Mouse (Mus musculus) mouse trophoblast stem cell (cell line): ENCODE results near the gene Ptx4.

ENCODE experiments used
- in situ Hi-C, 2 experiments: fragments of 300-500 bp; cut with MseI, MboI; formaldehyde crosslinking; loops; 2 replicates in 1 of 2; 3 replicates in 1 of 2; pipeline ENCODE4 v1.15.1; 2025

Gene Ptx4

GRCm38 (mm10) chr17:25120406-25120805 lies at the start of gene Ptx4:
Ptx4 (plus strand) TSS chr17:25120760.
- in situ Hi-C loops = no loop called here

- in situ Hi-C loops = no loop called here
Observed at GRCm38 (mm10) chr17:25076906-25077305, 43.7 kb upstream of the Ptx4 start.

GRCm38 (mm10) chr17:25077771-25078372 lies 42.7 kb upstream of the Ptx4 start:
- in situ Hi-C loops = no loop called here

GRCm38 (mm10) chr17:25080210-25080609 lies 40.4 kb upstream of the Ptx4 start:
- in situ Hi-C loops = no loop called here

- in situ Hi-C loops = no loop called here
Observed at GRCm38 (mm10) chr17:25080960-25081381, 39.6 kb upstream of the Ptx4 start.

GRCm38 (mm10) chr17:25082081-25082847 lies 38.3 kb upstream of the Ptx4 start:
- in situ Hi-C loops = no loop called here

GRCm38 (mm10) chr17:25082887-25083286 lies 37.7 kb upstream of the Ptx4 start:
- in situ Hi-C loops = no loop called here

GRCm38 (mm10) chr17:25083444-25083931 lies 37.1 kb upstream of the Ptx4 start, which contains the start of gene Tmem204:
Tmem204 (minus strand) TSS chr17:25083591.
- in situ Hi-C loops = no loop called here

- in situ Hi-C loops = no loop called here
Observed at GRCm38 (mm10) chr17:25084835-25085385, 35.6 kb upstream of the Ptx4 start.

- in situ Hi-C loops = no loop called here
Observed at GRCm38 (mm10) chr17:25086724-25087123, 33.8 kb upstream of the Ptx4 start.

GRCm38 (mm10) chr17:25089158-25089557 lies 31.4 kb upstream of the Ptx4 start:
- in situ Hi-C loops = no loop called here

GRCm38 (mm10) chr17:25090450-25090849 lies 30.1 kb upstream of the Ptx4 start:
- in situ Hi-C loops = no loop called here

- in situ Hi-C loops = no loop called here
Observed at GRCm38 (mm10) chr17:25096221-25096620, 24.3 kb upstream of the Ptx4 start.

GRCm38 (mm10) chr17:25100052-25100451 lies 20.5 kb upstream of the Ptx4 start:
- in situ Hi-C loops = no loop called here

- in situ Hi-C loops = no loop called here
Observed at GRCm38 (mm10) chr17:25101338-25101737, 19.2 kb upstream of the Ptx4 start.

GRCm38 (mm10) chr17:25107786-25108185 lies 12.8 kb upstream of the Ptx4 start:
- in situ Hi-C loops = no loop called here

GRCm38 (mm10) chr17:25109578-25109977 lies 11.0 kb upstream of the Ptx4 start:
- in situ Hi-C loops = no loop called here

- in situ Hi-C loops = no loop called here
Observed at GRCm38 (mm10) chr17:25110590-25110989, 10.0 kb upstream of the Ptx4 start.

- in situ Hi-C loops = no loop called here
Observed at GRCm38 (mm10) chr17:25111220-25111619, 9.3 kb upstream of the Ptx4 start.

GRCm38 (mm10) chr17:25111739-25112422 lies 8.7 kb upstream of the Ptx4 start:
- in situ Hi-C loops = no loop called here

- in situ Hi-C loops = no loop called here
Observed at GRCm38 (mm10) chr17:25112423-25112810, 8.1 kb upstream of the Ptx4 start.
